Mouse (Mus musculus) embryonic facial prominence, embryonic 15.5 days (tissue): ENCODE data around the gene Prdm9. TPM values are rescaled to one million over a fixed set of nuclear protein-coding genes. Genes with fewer than 3 reads are reported as not detected.

Source experiments
- ATAC-seq: fragments of 200-750 bp; cut with Nextera tagmentation; 2 replicates; pipeline ENCODE4 v1.8.0; 2017; ENCODE audit warnings: low read depth, moderate TSS enrichment; ENCODE audit not compliant: insufficient number of reproducible peaks, low FRiP score, low TSS enrichment
- H3K27ac ChIP-seq: fragments of 300-500 bp; sonication (generic); replicated peaks from 2 replicates; pipeline ENCODE4 v1.5.1; 2015; ENCODE audit warnings: mild to moderate bottlenecking, inconsistent platforms
- H3K27me3 ChIP-seq: fragments of 300-500 bp; sonication (generic); 2 replicates; pipeline ENCODE4 v1.6.1; 2015; ENCODE audit warnings: inconsistent platforms
- H3K36me3 ChIP-seq: fragments of 300-500 bp; sonication (generic); 2 replicates; pipeline ENCODE4 v1.6.1; 2015; ENCODE audit warnings: mild to moderate bottlenecking, inconsistent platforms
- H3K4me1 ChIP-seq: fragments of 300-500 bp; sonication (generic); 2 replicates; pipeline ENCODE4 v1.6.1; 2015; ENCODE audit warnings: inconsistent platforms
- H3K4me2 ChIP-seq: fragments of 300-500 bp; sonication (generic); replicated peaks from 2 replicates; pipeline ENCODE4 v1.6.1; 2015; ENCODE audit warnings: mild to moderate bottlenecking, inconsistent platforms
- H3K4me3 ChIP-seq: fragments of 300-500 bp; sonication (generic); replicated peaks from 2 replicates; pipeline ENCODE4 v1.5.1; 2015; ENCODE audit warnings: mild to moderate bottlenecking, inconsistent platforms
- H3K9ac ChIP-seq: fragments of 300-500 bp; sonication (generic); 2 replicates; pipeline ENCODE4 v1.6.1; 2015; ENCODE audit warnings: inconsistent platforms
- H3K9me3 ChIP-seq: fragments of 300-500 bp; sonication (generic); replicated peaks from 2 replicates; pipeline ENCODE4 v1.6.1; 2016; ENCODE audit warnings: inconsistent platforms
- WGBS: fragments of 180-500 bp; shearing (Covaris S2); methylation state at CpG from one replicate; pipeline ENCODE4 v1.1.7; 2015; 5-methylcytosine and 5-hydroxymethylcytosine counted together
- polyA plus RNA-seq: library from polyadenylated mRNA; unstranded; fragments of >200 nt; fragmentation: Nextera tagmentation; extraction: Ambion mirVana; gene quantifications from 2 replicates; pipeline ENCODE4 v1.2.1, GENCODE M21; 2015

Gene Prdm9
- 1.8 TPM in 2 replicates for polyA plus RNA-seq

- Histone ChIP-seq H3K9me3 (no peaks in the 10 kb centered on the region), H3K27ac (peak within 1 kb of the TSS; percentile 96), H3K4me1 (no peaks in the 10 kb centered on the region), H3K4me2 (peak within 1 kb of the TSS; percentile 89), H3K36me3 (no peaks in the 10 kb centered on the region), H3K27me3 (no peaks in the 10 kb centered on the region), H3K9ac (peak within 1 kb of the TSS; percentile 62), H3K4me3 (peak within 1 kb of the TSS; percentile 77)
- WGBS, result under 1% methylated on average over 43 of the region's 43 CpGs
- peak; percentile 99 for ATAC-seq
These were observed at the start of gene Prdm9 for GRCm38 (mm10) chr17:15564014-15564927. Gene Prdm9, minus strand, starts transcription at chr17:15564354.

GRCm38 (mm10) chr17:15599496-15599895 is 35.3 kb upstream of the Prdm9 start:
- Histone ChIP-seq H3K4me3 (no peak overlapping the region), H3K36me3 (no peaks in the 10 kb centered on the region), H3K27ac (no peak overlapping the region), H3K9ac (no peak overlapping the region), H3K27me3 (no peaks in the 10 kb centered on the region), H3K4me2 (no peak overlapping the region), H3K4me1 (no peaks in the 10 kb centered on the region), H3K9me3 (no peaks in the 10 kb centered on the region)
- 84% methylated on average over 8 of the region's 11 CpGs for WGBS
- ATAC-seq, result no peak

- Histone ChIP-seq H3K9ac (no peak overlapping the region), H3K27ac (no peak overlapping the region), H3K4me1 (no peaks in the 10 kb centered on the region), H3K36me3 (no peaks in the 10 kb centered on the region), H3K4me2 (no peak overlapping the region), H3K27me3 (no peaks in the 10 kb centered on the region), H3K9me3 (no peaks in the 10 kb centered on the region), H3K4me3 (no peak overlapping the region)
- whole genome bisulfite sequencing, result 77% methylated on average over 7 of the region's 7 CpGs
- no peak for ATAC-seq
These were observed 27.2 kb upstream of the Prdm9 start for GRCm38 (mm10) chr17:15591216-15591881.

- H3K36me3 ChIP-seq, result no peaks in the 10 kb centered on the region
- no peak overlapping the region for H3K4me3 ChIP-seq
- no peaks in the 10 kb centered on the region for H3K4me1 ChIP-seq
- H3K9ac ChIP-seq, result no peak overlapping the region
- H3K9me3 ChIP-seq, result no peaks in the 10 kb centered on the region
- 61% methylated on average over 2 of the region's 2 CpGs for WGBS
- no peak overlapping the region for H3K27ac ChIP-seq
- H3K4me2 ChIP-seq, result no peak overlapping the region
- no peaks in the 10 kb centered on the region for H3K27me3 ChIP-seq
- ATAC-seq, result no peak
These were observed 24.0 kb upstream of the Prdm9 start for GRCm38 (mm10) chr17:15588116-15588515.

- Histone ChIP-seq H3K27ac (no peak overlapping the region), H3K27me3 (no peaks in the 10 kb centered on the region), H3K36me3 (no peaks in the 10 kb centered on the region), H3K4me2 (no peak overlapping the region), H3K9ac (no peak overlapping the region), H3K9me3 (no peaks in the 10 kb centered on the region), H3K4me3 (no peak overlapping the region), H3K4me1 (no peaks in the 10 kb centered on the region)
- WGBS, result 22% methylated on average over 4 of the region's 4 CpGs
- no peak for ATAC-seq
These were observed 21.5 kb upstream of the Prdm9 start for GRCm38 (mm10) chr17:15585691-15586090.

- WGBS, result 77% methylated on average over 7 of the region's 7 CpGs
- ATAC-seq, result no peak
These were observed 18.9 kb upstream of the Prdm9 start for GRCm38 (mm10) chr17:15583071-15583470.

GRCm38 (mm10) chr17:15580072-15580447 is 15.9 kb upstream of the Prdm9 start:
- Histone ChIP-seq H3K4me2 (no peak overlapping the region), H3K4me1 (no peaks in the 10 kb centered on the region), H3K9me3 (no peaks in the 10 kb centered on the region), H3K36me3 (no peaks in the 10 kb centered on the region), H3K4me3 (no peak overlapping the region), H3K27me3 (peaks cover 8% of the 10 kb centered on the region), H3K27ac (no peak overlapping the region), H3K9ac (no peak overlapping the region)
- no peak for ATAC-seq
- 84% methylated on average over 2 of the region's 2 CpGs for WGBS

More at GRCm38 (mm10) chr17:15583071-15583470, 18.9 kb upstream of the Prdm9 start:
- Histone ChIP-seq H3K9ac (no peak overlapping the region), H3K4me1 (no peaks in the 10 kb centered on the region), H3K9me3 (no peaks in the 10 kb centered on the region), H3K27me3 (peaks cover 2% of the 10 kb centered on the region; the same call in 1 of the 2 replicates), H3K27ac (no peak overlapping the region), H3K4me2 (no peak overlapping the region), H3K36me3 (no peaks in the 10 kb centered on the region), H3K4me3 (no peak overlapping the region)

- WGBS, result 74% methylated on average over 7 of the region's 7 CpGs
- Histone ChIP-seq H3K9me3 (no peaks in the 10 kb centered on the region), H3K27ac (no peak overlapping the region), H3K4me3 (no peak overlapping the region), H3K4me1 (no peaks in the 10 kb centered on the region), H3K36me3 (no peaks in the 10 kb centered on the region), H3K4me2 (no peak overlapping the region), H3K9ac (no peak overlapping the region), H3K27me3 (peaks cover 8% of the 10 kb centered on the region)
- ATAC-seq, result no peak
These were observed 15.4 kb upstream of the Prdm9 start for GRCm38 (mm10) chr17:15579410-15580071.

GRCm38 (mm10) chr17:15577291-15577694 is 13.1 kb upstream of the Prdm9 start:
- Histone ChIP-seq H3K9me3 (no peaks in the 10 kb centered on the region), H3K27me3 (peaks cover 8% of the 10 kb centered on the region), H3K27ac (no peak overlapping the region), H3K9ac (no peak overlapping the region), H3K36me3 (no peaks in the 10 kb centered on the region), H3K4me2 (peak overlapping the region; percentile 51), H3K4me1 (no peaks in the 10 kb centered on the region), H3K4me3 (peak overlapping the region; percentile 30)
- no peak for ATAC-seq
- under 1% methylated on average over 32 of the region's 32 CpGs for WGBS

GRCm38 (mm10) chr17:15575056-15575455 is 10.9 kb upstream of the Prdm9 start:
- H3K27ac ChIP-seq, result no peak overlapping the region
- no peaks in the 10 kb centered on the region for H3K9me3 ChIP-seq
- H3K36me3 ChIP-seq, result no peaks in the 10 kb centered on the region
- no peaks in the 10 kb centered on the region for H3K4me1 ChIP-seq
- no peak overlapping the region for H3K4me2 ChIP-seq
- no peak overlapping the region for H3K9ac ChIP-seq
- WGBS, result 64% methylated on average over 1 of the region's 1 CpGs
- no peak for ATAC-seq
- H3K4me3 ChIP-seq, result no peak overlapping the region
- peaks cover 8% of the 10 kb centered on the region for H3K27me3 ChIP-seq

GRCm38 (mm10) chr17:15566908-15567307 is 2.8 kb upstream of the Prdm9 start:
- H3K36me3 ChIP-seq, result no peaks in the 10 kb centered on the region
- H3K4me1 ChIP-seq, result no peaks in the 10 kb centered on the region
- 64% methylated on average over 5 of the region's 5 CpGs for WGBS
- H3K9ac ChIP-seq, result no peak overlapping the region
- H3K27ac ChIP-seq, result no peak overlapping the region
- no peak overlapping the region for H3K4me3 ChIP-seq
- ATAC-seq, result no peak
- H3K27me3 ChIP-seq, result no peaks in the 10 kb centered on the region
- H3K9me3 ChIP-seq, result no peaks in the 10 kb centered on the region
- no peak overlapping the region for H3K4me2 ChIP-seq
